Comparison of ENCODE assay signal across 8 mouse cellular contexts in the genomic region with DNA sequence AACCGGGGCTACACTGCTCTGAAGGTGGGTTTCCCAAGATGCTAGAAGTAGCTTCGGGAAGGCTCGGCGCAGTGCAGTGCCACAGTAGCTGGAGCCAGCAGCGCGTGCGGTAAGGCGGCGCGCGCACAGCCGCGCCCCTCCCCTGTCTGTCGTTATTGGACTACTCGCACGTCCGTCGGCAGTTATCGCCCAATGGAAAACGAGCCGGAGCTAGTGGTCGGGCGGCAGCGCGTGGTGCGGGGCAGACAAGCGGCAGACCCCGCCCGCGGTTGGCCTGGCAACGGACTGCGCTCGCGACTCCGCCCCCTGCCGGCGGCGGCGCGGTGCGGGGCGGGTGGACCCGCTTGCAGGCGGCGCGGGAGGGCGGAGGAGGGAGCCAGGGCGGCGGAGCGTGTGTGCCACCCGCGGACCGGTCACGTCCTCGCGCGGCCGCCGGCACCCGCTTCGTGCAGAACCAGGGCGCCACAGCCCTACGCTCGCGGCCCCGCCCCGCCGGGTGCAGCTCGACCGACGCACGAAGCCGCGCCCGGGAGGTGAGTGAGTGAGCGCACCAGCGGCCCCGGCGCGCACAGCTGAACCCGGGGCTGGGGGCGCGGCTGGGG. TPM values are rescaled to one million over a fixed set of nuclear protein-coding genes. Genes with fewer than 3 reads are reported as not detected.
A peak's percentile ranks its signal among the peaks of the same experiment; 100 is the strongest.
DNase-seq lines count a peak whose midpoint lies in the region; ATAC-seq and TF ChIP-seq lines count a peak whose summit lies in the region.

A gene (plus strand): TSS at position 328 of the 602 bp plus-strand sequence.

- in situ Hi-C loops in CH12.LX (cut with MboI; ENCODE audit: low pct_ligation_motif_present, low pct_unique_long_range_greater_than_20kb, low sequenced_read_pairs): no loop called here

- intact Hi-C loops in heart, postnatal 14 days (cut with DNase I): no loop called here

- H3K27me3 ChIP-seq in CH12.LX (replicated peaks): peaks cover 8% of the 10 kb centered on the region
- H3K27me3 ChIP-seq in forebrain, embryonic 15.5 days: no peaks in the 10 kb centered on the region
- H3K27me3 ChIP-seq in liver, embryonic 16.5 days (ENCODE audit: control insufficient read depth, insufficient read depth, low read depth, low read length): peaks cover 13% of the 10 kb centered on the region
- H3K27me3 ChIP-seq in neural tube, embryonic 13.5 days: peaks cover 19% of the 10 kb centered on the region

- peak within 1 kb of the TSS; percentile 88 for H3K4me2 ChIP-seq in CH12.LX (ENCODE audit: insufficient read depth, low read depth, poor library complexity, severe bottlenecking)
- H3K4me2 ChIP-seq in forebrain, embryonic 15.5 days (replicated peaks): peak within 1 kb of the TSS; percentile 69
- H3K4me2 ChIP-seq in liver, embryonic 16.5 days (ENCODE audit: low read depth, low read length): peak within 1 kb of the TSS; percentile 72
- peak within 1 kb of the TSS; percentile 89 for H3K4me2 ChIP-seq in neural tube, embryonic 13.5 days

- peak within 1 kb of the TSS; percentile 53 for H3K9ac ChIP-seq in CH12.LX (ENCODE audit: insufficient read depth, low read depth)
- peak within 1 kb of the TSS; percentile 66 for H3K9ac ChIP-seq in forebrain, embryonic 15.5 days (replicated peaks)
- peak within 1 kb of the TSS; percentile 9; the same call in 1 of the 2 replicates for H3K9ac ChIP-seq in liver, embryonic 16.5 days (ENCODE audit: low read depth, low read length)
- H3K9ac ChIP-seq in neural tube, embryonic 13.5 days: peak within 1 kb of the TSS; percentile 88

- peaks cover 32% of the 10 kb centered on the region for H3K79me2 ChIP-seq in CH12.LX (replicated peaks; ENCODE audit: control insufficient read depth, extremely low read depth, insufficient read depth, poor library complexity, severe bottlenecking)

- peak within 1 kb of the TSS; percentile 25; the same call in 1 of the 2 replicates for H3K27ac ChIP-seq in CH12.LX (ENCODE audit: insufficient read depth, low read depth)
- peak within 1 kb of the TSS; percentile 48 for H3K27ac ChIP-seq in forebrain, embryonic 15.5 days (replicated peaks)
- no peak within 1 kb of the TSS for H3K27ac ChIP-seq in liver, embryonic 16.5 days (ENCODE audit: low read length)
- H3K27ac ChIP-seq in neural tube, embryonic 13.5 days (replicated peaks): peak within 1 kb of the TSS; percentile 72

- TF ChIP-seq CTCF in CH12.LX (conservative IDR thresholded peaks at IDR 0.05 in 1 of 2, IDR thresholded peaks at IDR 0.05 in 1 of 2; ENCODE audit: low read depth in 2 of 2, low read length in 2 of 2): peak in 1 of 2 experiments; percentile 37; a peak in 2 of 4 replicates

- peak; percentile 92 for DNase-seq in CH12.LX (ENCODE audit: extremely low read depth)
- peak; percentile 94 to 96 for DNase-seq in heart, postnatal 14 days
- DNase-seq in large intestine, adult 2 months (ENCODE audit: low read depth, low spot score): peak; percentile 52
- DNase-seq in telencephalon, adult 2 months (ENCODE audit: low read depth, low spot score): peak; percentile 96

- peak; percentile 58 for TF ChIP-seq POLR2A in CH12.LX (IDR thresholded peaks at IDR 0.05; ENCODE audit: low read depth, low read length)

- peak; percentile 96 for ATAC-seq in cerebellum, adult (ENCODE audit: insufficient number of reproducible peaks, low FRiP score, low TSS enrichment)
- ATAC-seq in forebrain, embryonic 15.5 days (replicated peaks): peak; percentile 98
- ATAC-seq in liver, embryonic 16.5 days (ENCODE audit: low read depth): peak; percentile 93
- ATAC-seq in neural tube, embryonic 13.5 days (ENCODE audit: low read depth): peak; percentile 97

- peaks cover 35 to 74% of the 10 kb centered on the region in 2 experiments for H3K4me1 ChIP-seq in CH12.LX (ENCODE audit: control insufficient read depth in 1 of 2, insufficient read depth in 2 of 2)
- H3K4me1 ChIP-seq in forebrain, embryonic 15.5 days: peaks cover 19% of the 10 kb centered on the region
- H3K4me1 ChIP-seq in liver, embryonic 16.5 days (ENCODE audit: control insufficient read depth, low read depth, low read length): peaks cover 8% of the 10 kb centered on the region
- H3K4me1 ChIP-seq in neural tube, embryonic 13.5 days (replicated peaks): peaks cover 26% of the 10 kb centered on the region

- peak within 1 kb of the TSS; percentile 40 to 89 (median 57) for H3K4me3 ChIP-seq in CH12.LX (replicated peaks in 1 of 3; ENCODE audit: low read depth in 2 of 3, low read length in 2 of 3, poor library complexity in 1 of 3)
- H3K4me3 ChIP-seq in forebrain, embryonic 15.5 days: peak within 1 kb of the TSS; percentile 61
- peak within 1 kb of the TSS; percentile 56 for H3K4me3 ChIP-seq in liver, embryonic 16.5 days (ENCODE audit: low read depth, low read length)
- H3K4me3 ChIP-seq in neural tube, embryonic 13.5 days: peak within 1 kb of the TSS; percentile 60

- TF ChIP-seq EP300 in CH12.LX (IDR thresholded peaks at IDR 0.05; ENCODE audit: low read length): no peak

- dilution Hi-C loops in CH12.LX (cut with MboI; ENCODE audit: extremely low pct_ligation_motif_present, extremely low pct_unique_long_range_greater_than_20kb, low sequenced_read_pairs): no loop called here

- WGBS in forebrain, embryonic 15.5 days: under 1% methylated on average over 73 of the region's 83 CpGs
- under 1% methylated on average over 82 of the region's 83 CpGs for WGBS in large intestine, adult 2 months
- WGBS in liver, embryonic 16.5 days (ENCODE audit: insufficient replicate concordance): under 1% methylated on average over 59 of the region's 83 CpGs
- under 1% methylated on average over 70 of the region's 83 CpGs for WGBS in neural tube, embryonic 13.5 days

- peaks cover 4% of the 10 kb centered on the region for H3K9me3 ChIP-seq in CH12.LX (replicated peaks; ENCODE audit: low read length)
- H3K9me3 ChIP-seq in forebrain, embryonic 15.5 days: no peaks in the 10 kb centered on the region
- H3K9me3 ChIP-seq in liver, embryonic 16.5 days (replicated peaks; ENCODE audit: control insufficient read depth, low read length): no peaks in the 10 kb centered on the region
- no peaks in the 10 kb centered on the region for H3K9me3 ChIP-seq in neural tube, embryonic 13.5 days

- no peak for TF ChIP-seq RAD21 in CH12.LX (IDR thresholded peaks at IDR 0.05; ENCODE audit: low read depth, low read length)

- H3K36me3 ChIP-seq in CH12.LX (replicated peaks in 1 of 2; ENCODE audit: control insufficient read depth in 1 of 2, insufficient read depth in 1 of 2, low read length in 1 of 2): no peaks in the 10 kb centered on the region
- no peaks in the 10 kb centered on the region for H3K36me3 ChIP-seq in forebrain, embryonic 15.5 days
- no peaks in the 10 kb centered on the region for H3K36me3 ChIP-seq in liver, embryonic 16.5 days (ENCODE audit: control insufficient read depth, insufficient read depth)
- H3K36me3 ChIP-seq in neural tube, embryonic 13.5 days: no peaks in the 10 kb centered on the region

TF ChIP-seq in CH12.LX, 34 proteins besides CTCF, POLR2A, EP300 and RAD21 (continues in another document):
- TF ChIP-seq ZC3H11A (IDR thresholded peaks at IDR 0.05; ENCODE audit: low read depth, low read length) (no peak), NELFE (IDR thresholded peaks at IDR 0.05; ENCODE audit: low read depth, low read length) (0 out of 2 replicates have a peak, but pooled peaks have one; percentile 22), TCF12 (IDR thresholded peaks at IDR 0.05; ENCODE audit: low read depth, low read length) (peak; percentile 50), ZKSCAN1 (IDR thresholded peaks at IDR 0.05; ENCODE audit: borderline replicate concordance, low read depth, low read length) (no peak), IRF4 (IDR thresholded peaks at IDR 0.05; ENCODE audit: low read depth, low read length) (no peak; the same call in 1 of the 2 replicates), ZMIZ1 (IDR thresholded peaks at IDR 0.05; ENCODE audit: low read depth, low read length) (no peak), JUN (IDR thresholded peaks at IDR 0.05; ENCODE audit: insufficient read depth, low read depth, low read length) (no peak), MYC (IDR thresholded peaks at IDR 0.05; ENCODE audit: low read depth, low read length) (peak; percentile 59; the same call in 1 of the 2 replicates), MXI1 (IDR thresholded peaks at IDR 0.05; ENCODE audit: low read depth, low read length) (peak; percentile 92), USF1 (IDR thresholded peaks at IDR 0.05; ENCODE audit: low read depth, low read length) (no peak; the same call in 1 of the 2 replicates), ZNF384 (IDR thresholded peaks at IDR 0.05; ENCODE audit: low read depth, low read length) (no peak), POLR2AphosphoS2 (IDR thresholded peaks at IDR 0.05; ENCODE audit: low read depth, low read length) (no peak), HCFC1 (IDR thresholded peaks at IDR 0.05; ENCODE audit: low read depth, low read length) (peak; percentile 46; the same call in 1 of the 2 replicates), TBP (conservative IDR thresholded peaks at IDR 0.05; ENCODE audit: low read depth, low read length) (no peak), JUND (conservative IDR thresholded peaks at IDR 0.05; ENCODE audit: low read depth, low read length) (no peak), PAX5 (IDR thresholded peaks at IDR 0.05; ENCODE audit: low read length) (no peak), BHLHE40 (IDR thresholded peaks at IDR 0.05; ENCODE audit: low read depth, low read length) (peak; percentile 57), SMC3 (IDR thresholded peaks at IDR 0.05; ENCODE audit: low read depth, low read length) (no peak), NRF1 (IDR thresholded peaks at IDR 0.05; ENCODE audit: low read depth, low read length) (peak; percentile 83), MAFK (IDR thresholded peaks at IDR 0.05; ENCODE audit: insufficient replicate concordance, low read length) (no peak), MEF2A (IDR thresholded peaks at IDR 0.05; ENCODE audit: borderline replicate concordance, low read depth, low read length) (0 out of 2 replicates have a peak, but pooled peaks have one; percentile 45), GABPA (IDR thresholded peaks at IDR 0.05; ENCODE audit: insufficient replicate concordance, low read depth, low read length) (no peak), CHD1 (IDR thresholded peaks at IDR 0.05; ENCODE audit: low read depth, low read length) (no peak), RCOR1 (conservative IDR thresholded peaks at IDR 0.05; ENCODE audit: low read depth, low read length) (no peak), USF2 (conservative IDR thresholded peaks at IDR 0.05; ENCODE audit: low read depth, low read length) (no peak)

RNA-seq across cellular contexts. Expression of the gene that starts here (rescaled TPM):
- total RNA-seq in CH12.LX (2012; rRNA removed) (36.9 and 49.9 TPM in 2 replicates), CH12.LX (2014; rRNA removed) (4.3 and 5.5 TPM in 2 replicates)
- 2.7 TPM in 2 replicates for polyA plus RNA-seq in CH12.LX (2012; ENCODE audit: insufficient read length, low read depth)
- 40.9 and 44.9 TPM in 2 replicates for polyA plus RNA-seq in forebrain, embryonic 15.5 days (2015; fragmentation: Nextera tagmentation; extraction: Ambion mirVana)
- under 1 TPM; 0.60 to 0.98 TPM for total RNA-seq in heart, postnatal 14 days (2021)
- polyA plus RNA-seq in large intestine, adult 2 months (2012; rRNA removed): 1.1 and 1.7 TPM in 2 replicates
- 2.8 TPM in 2 replicates for polyA plus RNA-seq in liver, embryonic 16.5 days (2015; fragmentation: Nextera tagmentation; extraction: Ambion mirVana)
- 46.1 and 51.9 TPM in 2 replicates for polyA plus RNA-seq in neural tube, embryonic 13.5 days (2015; fragmentation: Nextera tagmentation; extraction: Ambion mirVana)

Comparison
In these comparisons a context has a peak if more than half of its experiments do, and no peak if none do; other contexts are left out.
1. RNA of the gene that starts here (polyA plus RNA-seq): 46.1 to 51.9 TPM in neural tube, embryonic 13.5 days and 40.9 to 44.9 TPM in forebrain, embryonic 15.5 days; 2.8 TPM in liver, embryonic 16.5 days, 2.7 TPM in CH12.LX and 1.1 to 1.7 TPM in large intestine, adult 2 months; every median in the first group is over 10 times any median in the second.
2. Peak in DNase-seq in heart, postnatal 14 days; RNA of the gene not detected or under 1 TPM.
3. H3K9ac ChIP-seq: peak in every context shown above with its lines; median percentile 88 in neural tube, embryonic 13.5 days; 66 in forebrain, embryonic 15.5 days; 53 in CH12.LX; 9 in liver, embryonic 16.5 days.
4. Peak in every context shown above with its lines, with median percentiles within 50 percentile points of each other: DNase-seq, H3K4me2 ChIP-seq, H3K4me3 ChIP-seq and ATAC-seq.